Mouse (Mus musculus): ENCODE measurements around the gene Zfp74. TPM values are rescaled to one million over a fixed set of nuclear protein-coding genes. Genes with fewer than 3 reads are reported as not detected.
"Not testable (repeated sequence)": the region's sequence is repeated elsewhere in the genome, so short reads cannot be mapped to it uniquely, and the experiment has no call there.

The Zfp74 gene
- polyA plus RNA-seq, 1 experiment from 2014 or later, result 13.2 TPM

DNA sequence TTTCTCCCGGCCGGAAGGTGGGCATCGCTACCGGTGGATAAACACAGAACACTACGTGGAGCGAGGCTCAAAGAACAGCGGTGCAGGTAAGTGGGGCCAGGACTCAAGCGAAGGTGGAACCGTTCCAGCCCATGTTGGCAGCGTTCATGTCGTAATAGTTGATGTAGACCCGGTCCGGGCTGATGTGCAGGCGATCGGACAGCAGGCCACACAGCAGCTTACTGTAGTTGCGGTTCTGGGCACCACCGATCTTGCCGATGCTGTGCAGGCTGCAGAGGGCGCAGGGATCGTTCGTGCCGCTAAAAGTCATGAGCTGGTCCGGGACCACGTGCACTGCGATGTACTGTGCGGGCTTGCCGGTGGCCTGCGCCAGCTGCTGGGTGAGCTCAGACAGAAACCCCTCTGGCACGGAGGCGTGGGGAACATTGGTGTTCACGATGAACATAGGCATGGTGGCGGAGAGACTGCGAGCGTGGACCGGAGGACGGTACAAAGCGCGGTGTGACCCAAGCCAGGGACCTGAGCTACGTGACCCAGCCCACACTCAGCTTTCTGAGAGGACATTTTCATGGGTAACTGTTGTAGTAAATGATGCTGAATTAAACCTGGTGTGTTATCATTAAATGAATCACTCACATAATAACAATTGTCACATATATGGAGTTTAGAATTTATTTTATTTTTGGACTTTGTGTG is 11.4 kb upstream of the Zfp74 start:
- not testable (repeated sequence) for H3K27me3 ChIP-seq (ENCODE audit: control insufficient read depth, insufficient read depth, low read length); ATAC-seq (replicated peaks; ENCODE audit: low FRiP score); H3K4me1 ChIP-seq (replicated peaks; ENCODE audit: control insufficient read depth, insufficient read depth, low read length)

DNA sequence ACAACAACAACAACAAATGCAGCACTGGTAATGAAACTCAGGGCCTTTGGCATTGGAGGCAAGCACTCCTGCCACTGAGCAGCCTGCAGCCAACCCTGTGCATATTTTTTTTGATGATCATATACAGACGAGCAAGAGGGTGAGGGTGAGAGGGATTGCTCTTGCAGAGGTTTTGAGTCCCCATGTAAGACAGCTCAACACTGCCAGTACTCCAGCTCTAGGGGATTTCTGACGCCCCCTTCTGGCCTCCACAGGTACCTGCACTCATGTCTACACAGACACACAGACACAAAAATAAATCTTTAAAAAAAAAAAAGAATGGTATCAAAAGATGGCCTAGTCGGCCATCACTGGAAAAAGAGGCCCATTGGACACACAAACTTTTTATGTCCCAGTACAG is 5.1 kb upstream of the Zfp74 start:
- Histone ChIP-seq H3K4me1 (replicated peaks; ENCODE audit: control insufficient read depth, insufficient read depth, low read length) (0 out of 2 replicates have a peak, but pooled peaks cover 2% of the 10 kb centered on the region), H3K27me3 (ENCODE audit: control insufficient read depth, insufficient read depth, low read length) (no peaks in the 10 kb centered on the region), H3K4me3 (ENCODE audit: low read depth, low read length) (no peak overlapping the region), H3K36me3 (ENCODE audit: control insufficient read depth, insufficient read depth, low read length) (no peaks in the 10 kb centered on the region), H3K9ac (ENCODE audit: low read length) (no peak overlapping the region), H3K9me3 (ENCODE audit: control insufficient read depth, low read length) (no peaks in the 10 kb centered on the region), H3K27ac (ENCODE audit: low read depth, low read length) (no peak overlapping the region), H3K4me2 (ENCODE audit: low read depth, low read length, severe bottlenecking) (no peak overlapping the region)
- DNase-seq (ENCODE audit: low spot score) (no peak), ATAC-seq (replicated peaks; ENCODE audit: low FRiP score) (no peak)
- 62% methylated on average over 3 of the region's 3 CpGs for WGBS

More for the DNA sequence above, 11.4 kb upstream of the Zfp74 start:
- not testable (repeated sequence) for H3K4me2 ChIP-seq (ENCODE audit: low read depth, low read length, severe bottlenecking); H3K27ac ChIP-seq (ENCODE audit: low read depth, low read length); DNase-seq (ENCODE audit: low spot score); H3K36me3 ChIP-seq (ENCODE audit: control insufficient read depth, insufficient read depth, low read length); H3K4me3 ChIP-seq (ENCODE audit: low read depth, low read length); H3K9me3 ChIP-seq (ENCODE audit: control insufficient read depth, low read length); H3K9ac ChIP-seq (ENCODE audit: low read length)
- WGBS, result 53% methylated on average over 31 of the region's 39 CpGs

- H3K4me2 ChIP-seq (ENCODE audit: low read depth, low read length, severe bottlenecking), result no peak overlapping the region
- H3K27me3 ChIP-seq (ENCODE audit: control insufficient read depth, insufficient read depth, low read length), result no peaks in the 10 kb centered on the region
- DNase-seq (ENCODE audit: low spot score) (no peak), ATAC-seq (replicated peaks; ENCODE audit: low FRiP score) (no peak)
- H3K4me3 ChIP-seq (ENCODE audit: low read depth, low read length), result no peak overlapping the region
- H3K9ac ChIP-seq (ENCODE audit: low read length), result no peak overlapping the region
- WGBS, result 88% methylated on average over 11 of the region's 11 CpGs
- 0 out of 2 replicates have a peak, but pooled peaks cover 2% of the 10 kb centered on the region for H3K4me1 ChIP-seq (replicated peaks; ENCODE audit: control insufficient read depth, insufficient read depth, low read length)
- H3K9me3 ChIP-seq (ENCODE audit: control insufficient read depth, low read length), result no peaks in the 10 kb centered on the region
- no peak overlapping the region for H3K27ac ChIP-seq (ENCODE audit: low read depth, low read length)
- no peaks in the 10 kb centered on the region for H3K36me3 ChIP-seq (ENCODE audit: control insufficient read depth, insufficient read depth, low read length)
Observed at GRCm38 (mm10) chr7:29958125-29958724, 4.3 kb upstream of the Zfp74 start.

GRCm38 (mm10) chr7:29956257-29956656 is 2.4 kb upstream of the Zfp74 start:
- Histone ChIP-seq H3K4me2 (ENCODE audit: low read depth, low read length, severe bottlenecking) (no peak overlapping the region), H3K27me3 (ENCODE audit: control insufficient read depth, insufficient read depth, low read length) (no peaks in the 10 kb centered on the region), H3K9me3 (ENCODE audit: control insufficient read depth, low read length) (no peaks in the 10 kb centered on the region), H3K9ac (ENCODE audit: low read length) (no peak overlapping the region), H3K4me1 (replicated peaks; ENCODE audit: control insufficient read depth, insufficient read depth, low read length) (0 out of 2 replicates have a peak, but pooled peaks cover 2% of the 10 kb centered on the region), H3K4me3 (ENCODE audit: low read depth, low read length) (no peak overlapping the region), H3K36me3 (ENCODE audit: control insufficient read depth, insufficient read depth, low read length) (no peaks in the 10 kb centered on the region), H3K27ac (ENCODE audit: low read depth, low read length) (no peak overlapping the region)
- WGBS, result 63% methylated on average over 10 of the region's 10 CpGs
- DNase-seq (ENCODE audit: low spot score) (no peak), ATAC-seq (replicated peaks; ENCODE audit: low FRiP score) (no peak)

DNA sequence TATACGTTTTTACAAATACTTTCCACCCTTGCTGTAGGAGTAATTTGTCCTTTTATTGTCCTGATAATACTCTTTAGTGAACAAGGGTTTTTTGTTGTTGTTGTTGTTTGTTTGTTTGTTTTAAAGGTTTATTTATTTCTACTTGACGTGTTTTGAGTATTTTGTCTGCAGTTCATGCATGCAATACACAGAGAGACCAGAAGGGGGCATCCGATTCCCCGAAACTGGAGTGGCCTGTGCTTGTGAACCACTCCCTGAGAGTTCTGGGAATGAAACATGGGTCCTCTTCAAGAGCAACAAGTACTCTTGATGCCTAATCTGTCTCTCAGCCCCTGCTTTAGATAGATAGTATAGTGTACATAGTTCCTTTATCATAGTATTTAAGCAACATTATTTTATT is 842 bp upstream of the Zfp74 start:
- no peak overlapping the region for H3K9ac ChIP-seq (ENCODE audit: low read length)
- peak overlapping the region; percentile 70; the same call in 1 of the 2 replicates for H3K4me2 ChIP-seq (ENCODE audit: low read depth, low read length, severe bottlenecking)
- no peaks in the 10 kb centered on the region for H3K27me3 ChIP-seq (ENCODE audit: control insufficient read depth, insufficient read depth, low read length)
- no peaks in the 10 kb centered on the region for H3K36me3 ChIP-seq (ENCODE audit: control insufficient read depth, insufficient read depth, low read length)
- H3K27ac ChIP-seq (ENCODE audit: low read depth, low read length), result no peak overlapping the region
- peak; percentile 74 for DNase-seq (ENCODE audit: low spot score)
- ATAC-seq (replicated peaks; ENCODE audit: low FRiP score), result no peak
- H3K4me1 ChIP-seq (replicated peaks; ENCODE audit: control insufficient read depth, insufficient read depth, low read length), result 0 out of 2 replicates have a peak, but pooled peaks cover 2% of the 10 kb centered on the region
- 19% methylated on average over 4 of the region's 4 CpGs for WGBS
- no peaks in the 10 kb centered on the region for H3K9me3 ChIP-seq (ENCODE audit: control insufficient read depth, low read length)
- H3K4me3 ChIP-seq (ENCODE audit: low read depth, low read length), result no peak overlapping the region

- DNase-seq (ENCODE audit: low spot score) (no peak), ATAC-seq (replicated peaks; ENCODE audit: low FRiP score) (no peak)
- no peaks in the 10 kb centered on the region for H3K27me3 ChIP-seq (ENCODE audit: control insufficient read depth, insufficient read depth, low read length)
- WGBS, result 52% methylated on average over 10 of the region's 10 CpGs
- H3K4me3 ChIP-seq (ENCODE audit: low read depth, low read length), result peak overlapping the region; percentile 69
- peak overlapping the region; percentile 70 for H3K4me2 ChIP-seq (ENCODE audit: low read depth, low read length, severe bottlenecking)
- H3K9me3 ChIP-seq (ENCODE audit: control insufficient read depth, low read length), result no peaks in the 10 kb centered on the region
- 0 out of 2 replicates have a peak, but pooled peaks cover 2% of the 10 kb centered on the region for H3K4me1 ChIP-seq (replicated peaks; ENCODE audit: control insufficient read depth, insufficient read depth, low read length)
- H3K9ac ChIP-seq (ENCODE audit: low read length), result peak overlapping the region; percentile 94
- H3K27ac ChIP-seq (ENCODE audit: low read depth, low read length), result peak overlapping the region; percentile 91
- no peaks in the 10 kb centered on the region for H3K36me3 ChIP-seq (ENCODE audit: control insufficient read depth, insufficient read depth, low read length)
Observed at GRCm38 (mm10) chr7:29953086-29953485, 803 bp downstream of the Zfp74 start.

DNA sequence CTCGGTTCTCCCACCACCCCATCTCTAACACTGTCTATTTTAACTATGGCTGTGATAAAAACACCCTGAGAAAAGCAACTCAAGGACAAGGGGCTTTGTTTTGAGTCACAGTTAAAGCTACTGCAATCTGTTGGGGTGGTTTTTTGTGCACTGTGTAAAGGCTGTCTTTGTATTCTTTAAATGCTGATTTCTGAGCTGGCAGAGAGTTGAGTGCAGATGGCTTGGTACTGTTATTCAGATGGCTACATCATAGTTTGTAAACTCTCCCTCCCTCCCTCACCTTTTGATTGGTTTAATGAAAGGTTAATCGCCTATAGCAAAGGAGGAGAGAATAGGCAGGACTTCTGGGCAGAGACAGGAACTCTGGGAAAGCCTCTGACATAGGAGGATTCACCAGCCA is 9.7 kb downstream of the Zfp74 start:
- Histone ChIP-seq H3K27me3 (ENCODE audit: control insufficient read depth, insufficient read depth, low read length) (no peaks in the 10 kb centered on the region), H3K9ac (ENCODE audit: low read length) (no peak overlapping the region), H3K4me1 (replicated peaks; ENCODE audit: control insufficient read depth, insufficient read depth, low read length) (no peaks in the 10 kb centered on the region), H3K27ac (ENCODE audit: low read depth, low read length) (no peak overlapping the region), H3K4me2 (ENCODE audit: low read depth, low read length, severe bottlenecking) (no peak overlapping the region), H3K36me3 (ENCODE audit: control insufficient read depth, insufficient read depth, low read length) (no peaks in the 10 kb centered on the region), H3K9me3 (ENCODE audit: control insufficient read depth, low read length) (no peaks in the 10 kb centered on the region), H3K4me3 (ENCODE audit: low read depth, low read length) (no peak overlapping the region)
- WGBS, result 91% methylated on average over 2 of the region's 2 CpGs
- no peak for ATAC-seq (replicated peaks; ENCODE audit: low FRiP score)
- no peak for DNase-seq (ENCODE audit: low spot score)

- H3K4me3 ChIP-seq (ENCODE audit: low read depth, low read length), result no peak overlapping the region
- no peaks in the 10 kb centered on the region for H3K4me1 ChIP-seq (replicated peaks; ENCODE audit: control insufficient read depth, insufficient read depth, low read length)
- WGBS, result 73% methylated on average over 2 of the region's 2 CpGs
- H3K27ac ChIP-seq (ENCODE audit: low read depth, low read length), result no peak overlapping the region
- H3K36me3 ChIP-seq (ENCODE audit: control insufficient read depth, insufficient read depth, low read length), result no peaks in the 10 kb centered on the region
- ATAC-seq (replicated peaks; ENCODE audit: low FRiP score), result no peak
- no peak overlapping the region for H3K4me2 ChIP-seq (ENCODE audit: low read depth, low read length, severe bottlenecking)
- no peak overlapping the region for H3K9ac ChIP-seq (ENCODE audit: low read length)
- H3K27me3 ChIP-seq (ENCODE audit: control insufficient read depth, insufficient read depth, low read length), result no peaks in the 10 kb centered on the region
- no peaks in the 10 kb centered on the region for H3K9me3 ChIP-seq (ENCODE audit: control insufficient read depth, low read length)
- DNase-seq (ENCODE audit: low spot score), result no peak
Observed at GRCm38 (mm10) chr7:29943720-29944119, 10.2 kb downstream of the Zfp74 start.

- 43% methylated on average over 2 of the region's 2 CpGs for WGBS
- H3K36me3 ChIP-seq (ENCODE audit: control insufficient read depth, insufficient read depth, low read length), result no peaks in the 10 kb centered on the region
Observed at GRCm38 (mm10) chr7:29942740-29943139, 11.1 kb downstream of the Zfp74 start.

More at GRCm38 (mm10) chr7:29942740-29943139, 11.1 kb downstream of the Zfp74 start:
- no peak for DNase-seq (ENCODE audit: low spot score)
- no peak overlapping the region for H3K27ac ChIP-seq (ENCODE audit: low read depth, low read length)
- H3K4me3 ChIP-seq (ENCODE audit: low read depth, low read length), result no peak overlapping the region
- H3K27me3 ChIP-seq (ENCODE audit: control insufficient read depth, insufficient read depth, low read length), result no peaks in the 10 kb centered on the region
- no peak for ATAC-seq (replicated peaks; ENCODE audit: low FRiP score)
- H3K4me1 ChIP-seq (replicated peaks; ENCODE audit: control insufficient read depth, insufficient read depth, low read length), result no peaks in the 10 kb centered on the region
- no peaks in the 10 kb centered on the region for H3K9me3 ChIP-seq (ENCODE audit: control insufficient read depth, low read length)
- no peak overlapping the region for H3K9ac ChIP-seq (ENCODE audit: low read length)
- no peak overlapping the region for H3K4me2 ChIP-seq (ENCODE audit: low read depth, low read length, severe bottlenecking)

All from forebrain, embryonic 11.5 days (tissue).